Mouse (Mus musculus) testis, adult 2 months (tissue): ENCODE data around the gene Rhoq.

Experiments
- CTCF ChIP-seq: fragments of 200-500 bp; IDR thresholded peaks from 2 replicates; pipeline ENCODE4 v1.5.1; 2012; ENCODE audit warnings: low read depth, mild to moderate bottlenecking, inconsistent platforms, low read length, moderate library complexity; ENCODE audit not compliant: control insufficient read depth, insufficient read depth, insufficient replicate concordance
- POLR2A ChIP-seq: fragments of 200-500 bp; IDR thresholded peaks from 2 replicates; pipeline ENCODE4 v1.6.1; 2012; ENCODE audit warnings: low read depth, mild to moderate bottlenecking, inconsistent platforms, low read length, moderate library complexity; ENCODE audit not compliant: control insufficient read depth

- no peak for TF ChIP-seq POLR2A
- no peak for TF ChIP-seq CTCF
These were observed 8.2 kb downstream of the Rhoq start for GRCm38 (mm10) chr17:86971036-86971435.
